Mouse (Mus musculus): ENCODE measurements around the gene C2cd4d.

GRCm38 (mm10) chr3:94364154-94364526, 1.9 kb downstream of the C2cd4d start:
- TF ChIP-seq POLR2A (IDR thresholded peaks at IDR 0.05; ENCODE audit: insufficient read depth, low read depth, low read length) (no peak), CTCF (IDR thresholded peaks at IDR 0.05) (no peak)
